Mouse (Mus musculus) heart, embryonic 11.5 days (tissue): Measurements from ENCODE around the gene Trappc4. TPM values are rescaled to one million over a fixed set of nuclear protein-coding genes. Genes with fewer than 3 reads are reported as not detected.

Experiments used
- microRNA-seq: library from miRNA; unstranded; fragments of <30 nt; microRNA quantifications from one replicate; pipeline ENCODE4, GENCODE M21; 2016; ENCODE audit warnings: borderline number of aligned reads
- polyA plus RNA-seq: library from polyadenylated mRNA; unstranded; fragments of >200 nt; fragmentation: Nextera tagmentation; extraction: Ambion mirVana; gene quantifications from 2 replicates; pipeline ENCODE4 v1.2.1, GENCODE M21; 2014

Gene Trappc4
- polyA plus RNA-seq, 1 experiment from 2014 or later, result 76.8 TPM

Small RNA genes within 50 kb of the gene (microRNA-seq; reads per million reads assigned to microRNA genes)
- gene Mir7085, result 0.47 reads per million

Other genes starting within 250 kb of the Trappc4 start
- gene Cbl, start 173.6 kb downstream of the Trappc4 start, polyA plus RNA-seq, result 12.6 and 14.8 TPM in 2 replicates
- gene Ccdc153, start 166.9 kb downstream of the Trappc4 start, polyA plus RNA-seq, result not detected in 2 replicates
- gene Pdzd3, start 156.1 kb downstream of the Trappc4 start, polyA plus RNA-seq, result not detected in 2 replicates
- 3.6 and 4.9 TPM in 2 replicates for gene Nlrx1, start 139.0 kb downstream of the Trappc4 start, polyA plus RNA-seq
- gene Abcg4, start 119.0 kb downstream of the Trappc4 start, polyA plus RNA-seq, result 2.7 and 3.3 TPM in 2 replicates
- gene Hinfp, start 101.9 kb downstream of the Trappc4 start, polyA plus RNA-seq, result 15.3 and 15.9 TPM in 2 replicates
- gene C2cd2l, start 87.3 kb downstream of the Trappc4 start, polyA plus RNA-seq, result 4.7 and 7.1 TPM in 2 replicates
- 40.2 and 46.3 TPM in 2 replicates for gene Dpagt1, start 81.6 kb downstream of the Trappc4 start, polyA plus RNA-seq
- 199 and 232 TPM in 2 replicates for gene H2afx, start 72.9 kb downstream of the Trappc4 start, polyA plus RNA-seq
- gene Hmbs, start 63.4 kb downstream of the Trappc4 start, polyA plus RNA-seq, result 258 and 291 TPM in 2 replicates
- gene Vps11, start 45.9 kb downstream of the Trappc4 start, polyA plus RNA-seq, result 15.1 and 19.8 TPM in 2 replicates
- 18.2 and 19.4 TPM in 2 replicates for gene Hyou1, start 28.1 kb downstream of the Trappc4 start, polyA plus RNA-seq
- gene Slc37a4, start 10.7 kb downstream of the Trappc4 start, polyA plus RNA-seq, result 31.1 and 31.5 TPM in 2 replicates
- gene Rps25, start 461 bp downstream of the Trappc4 start, polyA plus RNA-seq, result 1,538 and 1,582 TPM in 2 replicates
- 21.8 and 25.4 TPM in 2 replicates for gene Ccdc84, start 11.0 kb upstream of the Trappc4 start, polyA plus RNA-seq
- not detected in 2 replicates for gene Foxr1, start 33.5 kb upstream of the Trappc4 start, polyA plus RNA-seq
- gene Upk2, start 47.4 kb upstream of the Trappc4 start, polyA plus RNA-seq, result 0.14 TPM in 1 of 2 replicates, not detected in the other
- 8.7 and 9.3 TPM in 2 replicates for gene Bcl9l, start 75.2 kb upstream of the Trappc4 start, polyA plus RNA-seq
- 0.06 TPM in 1 of 2 replicates, not detected in the other for gene Cxcr5, start 154.3 kb upstream of the Trappc4 start, polyA plus RNA-seq
- 7.7 and 15.0 TPM in 2 replicates for gene Ddx6, start 197.3 kb upstream of the Trappc4 start, polyA plus RNA-seq